Mouse (Mus musculus): ENCODE data around the gene Cdc14a.
A peak's percentile ranks its signal among the peaks of the same experiment; 100 is the strongest.

GRCm38 (mm10) chr3:116423353-116424159, at the start of gene Cdc14a:
- TF ChIP-seq CTCF (IDR thresholded peaks at IDR 0.05; ENCODE audit: borderline replicate concordance, control insufficient read depth, extremely low read depth, insufficient read depth, low read length, poor library complexity): no peak; the same call in 1 of the 2 replicates
- TF ChIP-seq POLR2A (IDR thresholded peaks at IDR 0.05; ENCODE audit: control insufficient read depth, extremely low read depth, insufficient read depth, low read length, poor library complexity): peak; percentile 37; the same call in 1 of the 2 replicates

All from thymus, adult 2 months (tissue).